Mouse (Mus musculus) midbrain, embryonic 11.5 days (tissue): Measurements from ENCODE around the gene Sh3d19. TPM values are rescaled to one million over a fixed set of nuclear protein-coding genes. Genes with fewer than 3 reads are reported as not detected.
A peak's percentile ranks its signal among the peaks of the same experiment; 100 is the strongest.
"Not testable (repeated sequence)": the region's sequence is repeated elsewhere in the genome, so short reads cannot be mapped to it uniquely, and the experiment has no call there.

Experiments used
- ATAC-seq: fragments of 200-750 bp; cut with Nextera tagmentation; 2 replicates; pipeline ENCODE4 v1.8.0; 2017; ENCODE audit warnings: moderate TSS enrichment, moderate library complexity; ENCODE audit not compliant: low FRiP score
- DNase-seq: peaks from one replicate; pipeline ENCODE4 v3.0.0; 2015; ENCODE audit warnings: low spot score; ENCODE audit errors: missing footprints
- H3K27ac ChIP-seq: fragments of 300-500 bp; sonication (generic); 2 replicates; pipeline ENCODE4 v1.5.1; 2014; ENCODE audit warnings: low read depth, low read length
- H3K27me3 ChIP-seq: fragments of 300-500 bp; sonication (generic); 2 replicates; pipeline ENCODE4 v1.6.1; 2014; ENCODE audit warnings: mild to moderate bottlenecking, low read length, moderate library complexity, mixed read lengths; ENCODE audit not compliant: control insufficient read depth, insufficient read depth
- H3K36me3 ChIP-seq: fragments of 300-500 bp; sonication (generic); 2 replicates; pipeline ENCODE4 v1.6.1; 2014; ENCODE audit warnings: mild to moderate bottlenecking, low read length, moderate library complexity, mixed read lengths; ENCODE audit not compliant: control insufficient read depth, insufficient read depth
- H3K4me1 ChIP-seq: fragments of 300-500 bp; sonication (generic); 2 replicates; pipeline ENCODE4 v1.6.1; 2014; ENCODE audit warnings: low read length; ENCODE audit not compliant: control insufficient read depth, insufficient read depth
- H3K4me2 ChIP-seq: fragments of 300-500 bp; sonication (generic); 2 replicates; pipeline ENCODE4 v1.6.1; 2014; ENCODE audit warnings: mild to moderate bottlenecking, moderate library complexity
- H3K4me3 ChIP-seq: fragments of 300-500 bp; sonication (generic); 2 replicates; pipeline ENCODE4 v1.5.1; 2014; ENCODE audit warnings: low read depth, low read length
- H3K9ac ChIP-seq: fragments of 300-500 bp; sonication (generic); 2 replicates; pipeline ENCODE4 v1.6.1; 2014; ENCODE audit warnings: low read length
- H3K9me3 ChIP-seq: fragments of 300-500 bp; sonication (generic); 2 replicates; pipeline ENCODE4 v1.6.1; 2016; ENCODE audit warnings: low read length; ENCODE audit not compliant: control insufficient read depth
- WGBS: fragments of 180-500 bp; shearing (Covaris S2); extraction: QIAGEN DNeasy Blood & Tissue Kit; methylation state at CpG from one replicate; pipeline ENCODE4 v1.1.7; 2014; 5-methylcytosine and 5-hydroxymethylcytosine counted together
- polyA plus RNA-seq: library from polyadenylated mRNA; unstranded; fragments of >200 nt; fragmentation: Nextera tagmentation; extraction: Ambion mirVana; gene quantifications from 2 replicates; pipeline ENCODE4 v1.2.1, GENCODE M21; 2014

Gene Sh3d19
- polyA plus RNA-seq, 1 experiment from 2014 or later = 6.8 TPM

DNA sequence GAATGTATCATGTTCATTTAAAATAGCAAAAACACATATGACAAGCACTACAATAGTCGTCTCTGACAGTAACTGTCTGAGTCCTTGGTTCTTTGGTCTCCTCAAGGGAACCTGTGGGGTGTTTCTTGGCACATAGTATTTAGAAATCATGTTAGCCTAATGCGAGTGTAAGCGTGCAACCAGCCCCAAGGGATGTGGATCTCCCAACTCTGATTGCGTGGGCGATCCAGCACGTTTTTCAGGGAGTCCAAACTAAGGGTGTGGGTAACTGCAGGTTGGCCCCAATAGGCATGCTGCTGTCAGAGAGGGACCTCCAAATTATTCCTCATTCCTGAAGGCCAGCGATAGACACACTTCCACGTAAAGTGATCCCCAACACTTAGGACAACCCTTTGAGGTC, 1.9 kb upstream of the Sh3d19 start:
- 88% methylated on average over 8 of the region's 8 CpGs for WGBS
- H3K9ac ChIP-seq = no peak overlapping the region
- no peak overlapping the region for H3K4me3 ChIP-seq
- H3K36me3 ChIP-seq = no peaks in the 10 kb centered on the region
- no peaks in the 10 kb centered on the region; the same call in 1 of the 2 replicates for H3K4me1 ChIP-seq
- H3K27ac ChIP-seq = no peak overlapping the region
- ATAC-seq = no peak
- H3K9me3 ChIP-seq = no peaks in the 10 kb centered on the region
- H3K27me3 ChIP-seq = no peaks in the 10 kb centered on the region
- H3K4me2 ChIP-seq = no peak overlapping the region
- no peak for DNase-seq

DNA sequence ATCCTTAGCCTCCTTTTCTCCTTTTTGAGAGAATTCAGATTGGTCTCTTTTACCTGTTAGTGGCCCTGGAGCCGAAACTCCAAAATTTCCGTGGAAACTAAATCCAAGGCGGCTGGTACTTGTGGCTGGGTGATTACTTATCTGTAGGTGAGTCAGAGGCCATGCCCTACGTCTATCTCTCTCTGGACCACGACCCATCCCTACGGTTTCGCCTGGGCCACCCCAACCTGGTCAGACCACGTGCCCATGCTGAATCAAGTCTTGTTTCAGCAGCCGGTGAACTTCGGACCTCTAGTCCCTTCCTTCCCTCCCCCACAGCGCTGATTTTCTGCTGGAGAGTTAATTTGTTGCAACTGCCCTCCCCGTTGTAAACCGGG, 678 bp downstream of the Sh3d19 start:
- Histone ChIP-seq H3K4me3 (peak overlapping the region; percentile 65), H3K27me3 (no peaks in the 10 kb centered on the region), H3K36me3 (no peaks in the 10 kb centered on the region), H3K9ac (peak overlapping the region; percentile 83), H3K4me2 (peak overlapping the region; percentile 89), H3K9me3 (no peaks in the 10 kb centered on the region), H3K27ac (no peak overlapping the region), H3K4me1 (no peaks in the 10 kb centered on the region; the same call in 1 of the 2 replicates)
- WGBS = 4% methylated on average over 13 of the region's 13 CpGs
- DNase-seq (no peak), ATAC-seq (peak; percentile 47; the same call in 1 of the 2 replicates)

DNA sequence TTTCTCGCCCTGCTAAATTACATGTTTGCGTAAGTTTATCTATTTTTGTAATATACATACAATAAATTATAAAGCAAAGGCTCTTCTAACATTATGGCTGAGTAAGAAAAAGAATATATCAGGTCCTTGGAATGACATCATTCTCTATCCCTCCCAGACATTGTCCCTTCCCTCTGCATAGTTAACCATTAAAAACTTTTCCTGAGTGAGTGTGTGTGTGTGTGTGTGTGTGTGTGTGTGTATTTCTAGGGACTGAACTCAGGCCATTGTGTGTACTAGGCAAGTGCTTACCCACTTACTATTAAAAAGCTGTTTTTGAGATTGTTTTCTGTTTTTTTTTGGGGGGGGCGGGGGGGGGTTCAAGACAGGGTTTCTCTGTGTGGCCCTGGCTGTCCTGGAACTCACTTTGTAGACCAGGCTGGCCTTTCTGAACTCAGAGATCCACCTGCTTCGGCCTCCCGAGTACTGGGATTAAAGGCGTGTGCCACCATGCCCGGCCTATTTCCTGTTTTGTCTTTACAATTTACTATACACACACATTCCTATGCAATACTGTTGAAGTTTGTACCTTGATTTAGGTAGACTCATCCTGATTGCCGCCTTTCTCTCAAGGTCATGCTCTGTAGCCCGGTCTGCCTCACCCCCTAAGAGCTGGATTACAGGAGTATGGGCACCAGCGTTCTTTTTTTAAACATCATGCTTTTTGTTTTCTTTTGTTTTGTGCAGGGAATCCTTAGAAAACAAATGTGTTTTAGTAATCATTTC, 2.6 kb downstream of the Sh3d19 start:
- Histone ChIP-seq H3K4me1 (no peaks in the 10 kb centered on the region; the same call in 1 of the 2 replicates), H3K9ac (no peak overlapping the region), H3K9me3 (no peaks in the 10 kb centered on the region), H3K36me3 (no peaks in the 10 kb centered on the region), H3K27ac (no peak overlapping the region), H3K4me2 (no peak overlapping the region), H3K4me3 (no peak overlapping the region), H3K27me3 (no peaks in the 10 kb centered on the region)
- 87% methylated on average over 10 of the region's 10 CpGs for WGBS
- ATAC-seq (no peak), DNase-seq (no peak)

DNA sequence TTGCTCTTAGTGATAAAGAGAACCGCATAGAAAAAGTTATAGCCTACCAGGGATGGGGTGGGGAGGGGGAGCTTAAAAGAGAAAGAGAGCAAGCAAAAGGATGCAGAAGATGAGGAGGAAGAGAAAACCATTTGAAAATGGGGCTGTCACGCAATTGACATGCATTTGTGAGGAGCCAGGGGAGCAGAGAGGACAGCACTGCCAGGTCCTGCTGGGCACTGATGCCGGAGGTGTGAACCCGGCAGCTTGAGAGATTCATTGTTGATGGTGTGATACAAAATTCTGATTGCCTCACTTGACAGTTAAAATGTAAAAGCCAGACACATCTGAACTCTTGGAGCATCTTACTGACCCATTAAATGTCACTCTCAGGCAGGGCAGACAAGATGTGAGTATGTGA, 3.5 kb downstream of the Sh3d19 start:
- WGBS = 80% methylated on average over 4 of the region's 4 CpGs

DNA sequence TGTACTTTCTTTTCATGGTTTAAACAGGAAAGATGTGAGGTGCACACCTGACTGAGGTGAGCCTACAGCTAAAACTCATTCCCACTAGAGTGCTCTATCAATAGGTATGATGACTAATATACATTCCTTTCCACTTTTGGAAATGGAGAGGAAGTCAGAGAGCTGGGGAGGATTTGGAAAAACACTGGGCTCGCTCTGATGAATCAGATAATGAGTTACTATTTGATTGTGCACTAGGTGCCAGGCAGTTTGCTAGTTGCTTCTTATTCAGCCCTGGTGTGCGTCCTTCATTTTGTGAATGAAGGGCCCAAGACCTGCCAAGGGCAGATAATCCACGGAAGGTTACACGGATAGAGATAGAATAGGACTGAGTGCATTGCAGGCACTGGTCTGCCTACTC, 9.1 kb downstream of the Sh3d19 start:
- Histone ChIP-seq H3K4me2 (no peak overlapping the region), H3K9me3 (no peaks in the 10 kb centered on the region), H3K4me1 (no peaks in the 10 kb centered on the region), H3K9ac (no peak overlapping the region), H3K36me3 (no peaks in the 10 kb centered on the region), H3K27ac (no peak overlapping the region), H3K4me3 (no peak overlapping the region), H3K27me3 (no peaks in the 10 kb centered on the region)
- ATAC-seq (no peak), DNase-seq (no peak)
- WGBS = 94% methylated on average over 4 of the region's 4 CpGs

More for the DNA sequence above, 3.5 kb downstream of the Sh3d19 start:
- H3K9ac ChIP-seq = no peak overlapping the region
- no peak overlapping the region for H3K27ac ChIP-seq
- DNase-seq = no peak
- H3K9me3 ChIP-seq = no peaks in the 10 kb centered on the region
- H3K4me1 ChIP-seq = no peaks in the 10 kb centered on the region; the same call in 1 of the 2 replicates
- no peaks in the 10 kb centered on the region for H3K27me3 ChIP-seq
- H3K4me3 ChIP-seq = no peak overlapping the region
- no peak overlapping the region for H3K4me2 ChIP-seq
- no peaks in the 10 kb centered on the region for H3K36me3 ChIP-seq
- ATAC-seq = no peak

DNA sequence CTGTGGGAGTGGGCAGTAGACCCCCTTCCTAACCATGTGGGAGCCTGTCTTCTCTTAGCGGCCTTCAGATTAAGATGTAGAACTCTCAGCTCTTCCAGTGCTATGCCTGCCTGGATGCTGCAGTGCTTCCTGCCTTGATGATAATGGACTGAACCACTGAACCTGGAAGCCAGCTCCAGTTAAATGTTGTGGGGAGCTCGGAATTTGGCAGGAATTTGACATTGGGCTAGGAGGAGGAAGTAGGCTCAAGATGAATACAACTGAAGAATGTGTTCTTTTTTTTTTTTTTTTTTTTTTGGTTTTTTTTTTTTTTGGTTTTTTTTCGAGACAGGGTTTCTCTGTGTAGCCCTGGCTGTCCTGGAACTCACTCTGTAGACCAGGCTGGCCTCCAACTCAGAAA, 10.9 kb downstream of the Sh3d19 start:
- not testable (repeated sequence) for H3K4me1 ChIP-seq, DNase-seq, H3K27ac ChIP-seq, H3K9me3 ChIP-seq, H3K9ac ChIP-seq, H3K4me2 ChIP-seq, ATAC-seq, H3K27me3 ChIP-seq, H3K4me3 ChIP-seq, H3K36me3 ChIP-seq
- WGBS = 78% methylated on average over 3 of the region's 3 CpGs

DNA sequence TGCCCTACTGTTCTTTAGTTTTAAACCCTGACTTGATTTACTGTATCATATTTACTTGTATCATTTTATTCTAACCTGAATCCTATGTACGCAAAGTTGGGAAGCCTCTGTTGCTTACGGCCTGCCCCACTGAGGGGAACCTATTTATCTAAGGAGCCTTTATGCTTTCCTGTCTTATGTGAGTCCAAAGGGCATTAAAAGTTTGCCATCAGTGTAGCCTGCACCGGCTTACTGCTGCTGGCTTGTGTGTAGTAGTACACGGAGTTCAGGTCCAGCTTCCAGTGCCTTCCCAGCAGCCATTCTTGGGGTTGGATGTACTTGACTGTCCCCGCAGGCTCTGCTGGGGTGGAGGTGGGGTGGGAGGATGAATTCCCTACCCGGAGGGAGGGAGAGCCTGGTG, 13.6 kb downstream of the Sh3d19 start:
- ATAC-seq = no peak
- Histone ChIP-seq H3K27me3 (no peaks in the 10 kb centered on the region), H3K4me1 (no peaks in the 10 kb centered on the region), H3K4me3 (no peak overlapping the region), H3K36me3 (no peaks in the 10 kb centered on the region), H3K9me3 (no peaks in the 10 kb centered on the region), H3K9ac (no peak overlapping the region), H3K27ac (no peak overlapping the region), H3K4me2 (no peak overlapping the region)
- 92% methylated on average over 6 of the region's 6 CpGs for WGBS
- DNase-seq = no peak

DNA sequence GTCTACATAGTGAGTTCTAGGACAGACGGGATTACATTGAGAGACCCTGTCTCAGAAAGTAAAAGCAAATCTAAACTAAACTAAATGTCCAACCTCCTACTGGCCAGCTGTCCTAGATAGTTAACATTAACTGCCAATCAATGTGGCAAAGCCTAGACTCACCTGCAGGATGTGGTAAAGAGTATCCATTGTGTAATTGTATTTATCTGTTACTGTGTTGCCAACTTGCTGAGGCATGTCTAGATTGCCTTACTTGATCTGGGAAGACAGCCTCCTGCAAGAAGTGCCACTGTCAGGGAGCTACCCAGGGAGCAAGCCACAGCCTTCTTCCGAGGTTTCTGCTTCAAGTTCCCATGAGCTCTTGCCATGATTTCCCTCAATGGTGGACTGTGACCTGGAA, 16.3 kb downstream of the Sh3d19 start:
- Histone ChIP-seq H3K9ac (no peak overlapping the region), H3K4me1 (no peaks in the 10 kb centered on the region), H3K27ac (no peak overlapping the region), H3K27me3 (no peaks in the 10 kb centered on the region), H3K4me2 (no peak overlapping the region), H3K9me3 (no peaks in the 10 kb centered on the region), H3K36me3 (no peaks in the 10 kb centered on the region), H3K4me3 (no peak overlapping the region)
- 82% methylated on average over 2 of the region's 2 CpGs for WGBS
- DNase-seq (no peak), ATAC-seq (no peak)

DNA sequence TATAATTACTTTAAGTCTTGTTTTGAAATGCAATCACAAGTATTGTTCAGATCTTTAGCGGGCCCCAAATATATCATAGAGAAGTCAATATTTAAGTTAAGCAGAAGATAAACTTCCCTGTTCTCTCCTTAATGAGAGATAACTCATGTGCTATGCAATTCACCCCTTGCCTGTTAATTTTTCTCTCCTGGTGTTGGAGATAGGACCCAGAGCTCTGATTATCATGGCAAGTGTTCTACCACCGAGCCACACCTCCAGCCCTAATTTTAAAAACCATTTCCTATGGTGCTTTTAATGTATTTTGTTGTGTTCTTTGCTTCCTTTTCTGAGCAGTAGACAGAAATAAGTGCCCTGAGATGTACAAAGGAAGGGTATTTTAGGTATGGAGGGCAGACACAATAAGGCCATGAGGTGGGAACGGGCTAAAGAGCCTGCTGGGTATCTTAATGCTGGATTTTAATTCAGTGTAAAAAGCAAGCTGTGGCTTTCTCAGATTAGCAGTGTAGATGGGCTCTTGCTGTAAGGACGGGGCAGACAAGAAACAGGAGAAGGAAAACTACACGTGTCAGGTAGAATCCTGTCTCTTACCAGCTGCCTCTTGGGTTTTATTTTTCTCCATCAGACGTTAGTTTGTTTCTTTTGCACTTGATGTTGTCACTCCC, 20.4 kb downstream of the Sh3d19 start:
- Histone ChIP-seq H3K9me3 (no peaks in the 10 kb centered on the region), H3K4me1 (no peaks in the 10 kb centered on the region), H3K9ac (no peak overlapping the region), H3K4me2 (no peak overlapping the region), H3K27ac (no peak overlapping the region), H3K36me3 (no peaks in the 10 kb centered on the region), H3K27me3 (no peaks in the 10 kb centered on the region), H3K4me3 (no peak overlapping the region)
- DNase-seq (no peak), ATAC-seq (no peak)
- 80% methylated on average over 6 of the region's 6 CpGs for WGBS
